Mouse (Mus musculus) liver, embryonic 12.5 days (tissue): ENCODE data around the gene Arhgap21. TPM values are rescaled to one million over a fixed set of nuclear protein-coding genes. Genes with fewer than 3 reads are reported as not detected.
A peak's percentile ranks its signal among the peaks of the same experiment; 100 is the strongest.

ENCODE experiments used
- ATAC-seq: fragments of 200-750 bp; cut with Nextera tagmentation; 2 replicates; pipeline ENCODE4 v1.8.0; 2017; ENCODE audit warnings: moderate number of reproducible peaks, mild to moderate bottlenecking, moderate library complexity
- H3K27ac ChIP-seq: fragments of 300-500 bp; sonication (generic); 2 replicates; pipeline ENCODE4 v1.5.1; 2016; ENCODE audit warnings: mild to moderate bottlenecking
- H3K27me3 ChIP-seq: fragments of 300-500 bp; sonication (generic); replicated peaks from 2 replicates; pipeline ENCODE4 v1.6.1; 2016; ENCODE audit warnings: mild to moderate bottlenecking, moderate library complexity
- H3K36me3 ChIP-seq: fragments of 300-500 bp; sonication (generic); 2 replicates; pipeline ENCODE4 v1.6.1; 2016; ENCODE audit warnings: mild to moderate bottlenecking, moderate library complexity
- H3K4me1 ChIP-seq: fragments of 300-500 bp; sonication (generic); 2 replicates; pipeline ENCODE4 v1.6.1; 2016
- H3K4me2 ChIP-seq: fragments of 300-500 bp; sonication (generic); 2 replicates; pipeline ENCODE4 v1.6.1; 2016; ENCODE audit warnings: mild to moderate bottlenecking, moderate library complexity
- H3K4me3 ChIP-seq: fragments of 300-500 bp; sonication (generic); 2 replicates; pipeline ENCODE4 v1.5.1; 2016; ENCODE audit warnings: mild to moderate bottlenecking, moderate library complexity
- H3K9ac ChIP-seq: fragments of 300-500 bp; sonication (generic); 2 replicates; pipeline ENCODE4 v1.6.1; 2016; ENCODE audit warnings: mild to moderate bottlenecking, moderate library complexity
- H3K9me3 ChIP-seq: fragments of 300-500 bp; sonication (generic); replicated peaks from 2 replicates; pipeline ENCODE4 v1.6.1; 2016; ENCODE audit warnings: mild to moderate bottlenecking, moderate library complexity
- WGBS: fragments of 180-500 bp; shearing (Covaris S2); methylation state at CpG from one replicate; pipeline ENCODE4 v1.1.7; 2016; ENCODE audit not compliant: insufficient replicate concordance; 5-methylcytosine and 5-hydroxymethylcytosine counted together
- polyA plus RNA-seq: library from polyadenylated mRNA; unstranded; fragments of >200 nt; fragmentation: Nextera tagmentation; extraction: Ambion mirVana; gene quantifications from 2 replicates; pipeline ENCODE4 v1.2.1, GENCODE M21; 2016

Gene Arhgap21
- polyA plus RNA-seq, 1 experiment from 2014 or later = 12.4 TPM

- Histone ChIP-seq H3K27ac (peak overlapping the region; percentile 23; the same call in 1 of the 2 replicates), H3K4me2 (peak overlapping the region; percentile 54), H3K9ac (peak overlapping the region; percentile 39; the same call in 1 of the 2 replicates), H3K9me3 (no peaks in the 10 kb centered on the region), H3K4me1 (peaks cover 84% of the 10 kb centered on the region), H3K27me3 (no peaks in the 10 kb centered on the region), H3K4me3 (peak overlapping the region; percentile 11; the same call in 1 of the 2 replicates), H3K36me3 (peaks cover under 1% of the 10 kb centered on the region)
- no peak for ATAC-seq
- WGBS = 17% methylated on average over 5 of the region's 5 CpGs
Observed at GRCm38 (mm10) chr2:20963226-20963805, 5.4 kb downstream of the Arhgap21 start.

DNA sequence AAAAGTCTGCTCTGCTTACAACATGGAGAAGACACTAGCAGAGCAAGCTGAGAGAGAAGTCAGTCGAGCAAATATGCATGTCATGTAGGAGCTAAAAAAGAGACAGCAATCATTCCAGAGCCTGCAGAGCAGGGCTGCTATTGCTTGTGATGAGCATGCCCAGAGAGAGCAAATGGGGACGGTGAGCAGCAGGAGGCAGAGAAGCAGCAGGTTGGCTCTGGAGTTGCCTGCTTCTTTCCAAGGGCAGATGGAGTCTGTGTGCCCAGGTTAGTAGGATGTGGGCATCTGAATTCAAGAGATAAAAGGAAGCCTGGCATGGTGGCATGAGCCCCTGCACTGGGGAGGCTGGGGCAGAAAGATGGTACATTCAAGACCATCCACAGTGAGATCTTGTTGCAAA is 6.4 kb downstream of the Arhgap21 start:
- peak overlapping the region; percentile 31 for H3K4me2 ChIP-seq
- H3K27me3 ChIP-seq = no peaks in the 10 kb centered on the region
- no peak overlapping the region for H3K4me3 ChIP-seq
- peaks cover 86% of the 10 kb centered on the region for H3K4me1 ChIP-seq
- WGBS = 39% methylated on average over 2 of the region's 2 CpGs
- H3K9me3 ChIP-seq = no peaks in the 10 kb centered on the region
- H3K27ac ChIP-seq = peak overlapping the region; percentile 5; the same call in 1 of the 2 replicates
- peaks cover 5% of the 10 kb centered on the region for H3K36me3 ChIP-seq
- no peak for ATAC-seq
- H3K9ac ChIP-seq = no peak overlapping the region; the same call in 1 of the 2 replicates

- Histone ChIP-seq H3K27me3 (no peaks in the 10 kb centered on the region), H3K27ac (peak overlapping the region; percentile 5; the same call in 1 of the 2 replicates), H3K9ac (no peak overlapping the region), H3K9me3 (no peaks in the 10 kb centered on the region), H3K4me3 (no peak overlapping the region), H3K4me1 (peaks cover 82% of the 10 kb centered on the region), H3K4me2 (peak overlapping the region; percentile 31), H3K36me3 (peaks cover 5% of the 10 kb centered on the region)
- ATAC-seq = no peak
- 43% methylated on average over 6 of the region's 6 CpGs for WGBS
Observed at GRCm38 (mm10) chr2:20961825-20962224, 6.9 kb downstream of the Arhgap21 start.

DNA sequence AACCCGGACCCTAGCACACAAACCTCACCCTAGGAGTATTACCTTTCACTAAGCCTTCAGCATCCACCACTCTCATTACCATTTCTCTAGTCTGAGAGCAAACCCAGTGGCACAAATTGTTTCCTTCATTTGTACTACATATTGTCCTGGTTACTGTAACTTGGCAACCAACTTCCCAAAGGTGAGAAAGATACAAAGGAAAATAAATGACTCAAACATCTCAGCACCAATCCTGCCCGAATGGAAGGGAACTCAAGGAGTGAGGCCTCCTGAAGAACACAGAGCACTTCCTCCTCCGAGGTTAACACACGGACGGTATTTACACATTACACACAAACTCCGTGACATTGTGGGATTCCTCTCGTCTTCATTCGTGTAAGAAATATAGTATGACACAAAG is 7.4 kb downstream of the Arhgap21 start:
- Histone ChIP-seq H3K4me3 (no peak overlapping the region), H3K27me3 (no peaks in the 10 kb centered on the region), H3K27ac (no peak overlapping the region), H3K9me3 (no peaks in the 10 kb centered on the region), H3K36me3 (peaks cover 5% of the 10 kb centered on the region), H3K4me1 (peaks cover 76% of the 10 kb centered on the region), H3K4me2 (0 out of 2 replicates have a peak overlapping the region, but pooled peaks have one; percentile 12), H3K9ac (no peak overlapping the region)
- WGBS = 30% methylated on average over 8 of the region's 8 CpGs
- no peak for ATAC-seq

DNA sequence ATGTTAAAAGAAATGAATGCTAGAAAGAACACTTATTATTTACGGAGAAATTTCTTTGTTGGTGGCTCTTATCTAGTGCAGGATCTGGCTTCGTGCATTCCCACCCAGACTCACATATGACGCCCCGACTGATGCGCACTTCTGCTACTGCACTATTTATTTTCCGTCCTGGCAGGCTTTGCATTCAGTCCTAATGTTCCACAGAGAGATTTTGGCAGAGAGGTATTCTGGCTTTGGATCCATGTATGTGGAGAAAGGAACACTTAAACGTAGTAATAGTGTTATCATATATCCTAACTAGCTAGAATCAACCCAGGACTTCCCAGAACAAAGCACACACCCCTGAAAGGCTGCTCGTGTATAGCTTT is 8.0 kb downstream of the Arhgap21 start:
- Histone ChIP-seq H3K9me3 (no peaks in the 10 kb centered on the region), H3K4me1 (peaks cover 73% of the 10 kb centered on the region), H3K4me3 (no peak overlapping the region), H3K27me3 (no peaks in the 10 kb centered on the region), H3K36me3 (peaks cover 5% of the 10 kb centered on the region), H3K4me2 (no peak overlapping the region), H3K27ac (no peak overlapping the region), H3K9ac (no peak overlapping the region)
- ATAC-seq = no peak
- 58% methylated on average over 8 of the region's 8 CpGs for WGBS

- no peaks in the 10 kb centered on the region for H3K27me3 ChIP-seq
- H3K9me3 ChIP-seq = no peaks in the 10 kb centered on the region
- H3K9ac ChIP-seq = no peak overlapping the region
- no peak overlapping the region for H3K4me3 ChIP-seq
- no peak overlapping the region for H3K4me2 ChIP-seq
- peak overlapping the region; percentile 34 for H3K27ac ChIP-seq
- peaks cover 73% of the 10 kb centered on the region for H3K4me1 ChIP-seq
- WGBS = 83% methylated on average over 9 of the region's 9 CpGs
- H3K36me3 ChIP-seq = peaks cover 5% of the 10 kb centered on the region
- ATAC-seq = no peak
Observed at GRCm38 (mm10) chr2:20959906-20960667, 8.6 kb downstream of the Arhgap21 start.

- H3K4me2 ChIP-seq = peak overlapping the region; percentile 4; the same call in 1 of the 2 replicates
- ATAC-seq = peak; percentile 81
- H3K4me1 ChIP-seq = peaks cover 68% of the 10 kb centered on the region
- 28% methylated on average over 2 of the region's 2 CpGs for WGBS
- no peak overlapping the region for H3K4me3 ChIP-seq
- H3K27me3 ChIP-seq = no peaks in the 10 kb centered on the region
- peaks cover 5% of the 10 kb centered on the region for H3K36me3 ChIP-seq
- no peak overlapping the region for H3K9ac ChIP-seq
- H3K27ac ChIP-seq = peak overlapping the region; percentile 47; the same call in 1 of the 2 replicates
- H3K9me3 ChIP-seq = no peaks in the 10 kb centered on the region
Observed at GRCm38 (mm10) chr2:20959045-20959444, 9.6 kb downstream of the Arhgap21 start.

DNA sequence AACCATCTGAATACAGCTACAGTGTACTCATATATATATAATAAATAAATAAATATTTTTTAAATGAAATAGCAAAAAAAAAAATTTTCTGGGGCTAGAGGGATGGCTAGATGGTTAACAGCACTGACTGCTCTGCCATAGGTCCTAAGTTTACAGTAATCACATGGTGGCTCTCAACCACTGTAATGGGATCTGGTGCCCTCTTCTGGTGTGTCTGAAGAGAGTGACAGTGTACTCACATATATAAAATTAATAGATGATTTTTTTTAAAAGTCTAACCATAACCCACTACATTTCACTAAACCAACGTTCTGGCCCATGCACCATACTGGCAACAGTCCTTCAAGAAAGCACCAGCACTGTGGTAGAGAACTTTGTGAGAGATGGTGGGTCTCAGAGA is 10.7 kb downstream of the Arhgap21 start:
- Histone ChIP-seq H3K4me2 (no peak overlapping the region), H3K9me3 (no peaks in the 10 kb centered on the region), H3K4me3 (no peak overlapping the region), H3K27me3 (no peaks in the 10 kb centered on the region), H3K27ac (no peak overlapping the region), H3K9ac (no peak overlapping the region), H3K36me3 (peaks cover 5% of the 10 kb centered on the region), H3K4me1 (peaks cover 61% of the 10 kb centered on the region)
- WGBS = 83% methylated on average over 1 of the region's 1 CpGs
- ATAC-seq = no peak

- Histone ChIP-seq H3K4me2 (no peak overlapping the region), H3K27me3 (no peaks in the 10 kb centered on the region), H3K9me3 (no peaks in the 10 kb centered on the region), H3K27ac (no peak overlapping the region), H3K4me3 (no peak overlapping the region), H3K4me1 (peaks cover 48% of the 10 kb centered on the region), H3K36me3 (peaks cover 5% of the 10 kb centered on the region), H3K9ac (no peak overlapping the region)
- WGBS = 79% methylated on average over 5 of the region's 5 CpGs
- no peak for ATAC-seq
Observed at GRCm38 (mm10) chr2:20956716-20957115, 12.0 kb downstream of the Arhgap21 start.

DNA sequence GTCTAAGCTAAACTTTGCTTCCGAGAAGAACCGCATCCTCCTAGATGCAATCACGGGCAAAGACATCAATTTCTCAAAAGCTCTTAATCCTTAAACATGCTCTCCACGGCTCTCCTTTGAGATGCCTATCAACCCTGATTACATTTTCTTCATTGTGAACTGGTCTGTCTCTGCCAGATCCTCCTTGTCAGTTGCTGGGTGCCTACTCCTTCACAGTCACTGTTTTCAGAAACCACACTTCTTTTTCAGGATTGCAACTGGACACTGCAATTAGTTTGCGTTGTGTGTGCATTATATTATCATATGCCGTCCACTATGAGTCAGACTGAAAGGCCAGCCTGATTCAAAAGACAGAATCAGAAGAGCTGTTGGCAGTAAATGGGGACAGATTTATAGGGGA is 12.7 kb downstream of the Arhgap21 start:
- H3K9me3 ChIP-seq = no peaks in the 10 kb centered on the region
- H3K4me3 ChIP-seq = no peak overlapping the region
- no peak overlapping the region for H3K9ac ChIP-seq
- H3K27me3 ChIP-seq = no peaks in the 10 kb centered on the region
- no peak overlapping the region for H3K4me2 ChIP-seq
- H3K36me3 ChIP-seq = peaks cover 5% of the 10 kb centered on the region
- H3K27ac ChIP-seq = no peak overlapping the region
- peaks cover 48% of the 10 kb centered on the region for H3K4me1 ChIP-seq
- no peak for ATAC-seq
- 75% methylated on average over 6 of the region's 6 CpGs for WGBS

DNA sequence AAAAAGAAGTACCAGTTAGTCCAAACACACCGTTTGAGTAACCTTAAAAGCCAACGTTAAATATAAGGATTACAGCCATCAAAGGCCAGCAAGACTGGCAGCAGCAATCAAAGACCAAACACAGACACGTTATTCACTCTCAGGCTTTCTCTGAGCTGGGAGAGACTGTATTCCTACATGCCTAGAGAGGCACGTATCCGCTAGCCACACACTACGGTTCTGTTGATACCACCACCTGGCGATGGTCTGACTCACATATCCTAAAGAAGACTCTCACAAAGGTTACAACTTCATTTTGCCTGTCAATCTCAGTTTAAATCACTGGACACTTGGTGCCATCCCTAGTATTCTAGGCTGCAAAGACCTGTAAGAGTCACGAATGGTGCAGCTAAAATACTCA is 13.3 kb downstream of the Arhgap21 start:
- no peak overlapping the region for H3K4me2 ChIP-seq
- no peak overlapping the region for H3K27ac ChIP-seq
- H3K4me1 ChIP-seq = peaks cover 49% of the 10 kb centered on the region
- no peak for ATAC-seq
- peaks cover 5% of the 10 kb centered on the region for H3K36me3 ChIP-seq
- WGBS = 81% methylated on average over 8 of the region's 8 CpGs
- no peak overlapping the region for H3K4me3 ChIP-seq
- no peaks in the 10 kb centered on the region for H3K27me3 ChIP-seq
- H3K9ac ChIP-seq = no peak overlapping the region
- no peaks in the 10 kb centered on the region for H3K9me3 ChIP-seq

DNA sequence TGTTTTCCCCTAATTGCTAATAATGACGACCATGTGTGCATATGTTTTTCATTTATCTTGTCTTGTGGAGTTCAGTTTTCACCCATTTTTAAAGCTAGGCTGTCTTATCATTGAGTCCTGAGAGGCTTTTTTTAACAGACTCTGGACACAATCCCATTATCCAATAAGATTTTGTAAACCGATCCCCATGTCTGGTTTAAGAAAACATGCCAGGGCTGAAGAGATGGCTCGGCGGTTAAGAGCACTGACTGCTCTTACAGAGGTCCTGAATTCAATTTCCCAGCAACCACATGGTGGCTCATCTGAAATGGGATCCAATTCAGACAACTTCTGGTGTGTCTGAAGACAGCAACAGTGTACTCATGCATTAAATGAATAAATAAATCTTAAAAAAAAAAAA is 16.0 kb downstream of the Arhgap21 start:
- no peak overlapping the region for H3K9ac ChIP-seq
- no peaks in the 10 kb centered on the region for H3K27me3 ChIP-seq
- H3K4me1 ChIP-seq = peaks cover 41% of the 10 kb centered on the region
- no peak overlapping the region for H3K4me3 ChIP-seq
- no peaks in the 10 kb centered on the region for H3K36me3 ChIP-seq
- 76% methylated on average over 4 of the region's 4 CpGs for WGBS
- no peak overlapping the region for H3K4me2 ChIP-seq
- ATAC-seq = no peak
- no peak overlapping the region for H3K27ac ChIP-seq
- no peaks in the 10 kb centered on the region for H3K9me3 ChIP-seq
